Mouse (Mus musculus) ovary, adult 2 months (tissue): ENCODE results near the gene Atg10. TPM values are rescaled to one million over a fixed set of nuclear protein-coding genes. Genes with fewer than 3 reads are reported as not detected.

Experiments
- polyA plus RNA-seq: library from polyadenylated mRNA; depleted of rRNA; stranded (reverse); fragments of >200 nt; gene quantifications from 2 replicates; pipeline ENCODE4 v1.2.3, GENCODE M21; 2012; rRNA removed

Gene Atg10
- 0.81 and 0.87 TPM in 2 replicates for polyA plus RNA-seq

DNA sequence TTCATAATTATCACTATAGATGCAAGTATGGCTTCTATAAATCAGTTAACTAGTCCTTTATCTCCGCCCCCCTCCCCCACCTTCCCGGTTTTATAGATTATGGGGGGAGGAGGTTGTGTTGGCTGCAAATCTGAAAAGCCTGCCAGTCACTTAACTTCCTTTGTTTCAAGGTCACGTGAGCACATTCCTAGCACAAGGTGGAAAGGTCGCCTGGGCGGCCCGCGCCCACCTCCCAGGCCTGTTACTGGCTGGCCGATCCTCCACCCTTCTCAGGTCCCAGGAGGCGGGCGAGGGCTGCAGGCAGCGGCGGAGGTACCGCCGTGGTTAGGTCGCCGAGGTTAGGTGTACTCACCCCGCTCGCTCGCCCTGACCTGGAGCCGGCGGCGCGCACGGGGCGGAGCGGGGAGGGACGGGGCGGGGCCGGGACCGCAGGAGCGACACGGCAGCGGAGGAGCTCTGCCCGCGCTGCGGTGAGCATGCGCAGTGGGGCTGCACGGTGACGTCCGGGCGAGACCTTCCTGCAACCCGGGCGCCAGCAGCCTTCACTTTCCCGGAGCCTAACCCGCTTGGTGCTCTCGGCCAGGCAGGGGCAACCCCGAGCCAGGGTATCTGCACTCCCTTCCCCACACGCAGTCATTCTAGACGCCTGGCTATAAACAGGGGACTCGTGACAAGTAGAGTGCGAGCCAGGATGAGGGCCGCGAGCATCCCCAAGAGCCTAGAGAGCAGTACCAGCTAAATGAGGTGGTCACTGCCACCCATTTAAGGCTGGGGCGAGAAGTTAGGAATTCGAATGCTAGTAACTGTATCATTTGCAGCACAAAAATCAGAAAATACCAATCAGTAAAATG is at the start of gene Atg10:
Atg10 (minus strand) TSS at position 382 of the 851 bp plus-strand sequence.

DNA sequence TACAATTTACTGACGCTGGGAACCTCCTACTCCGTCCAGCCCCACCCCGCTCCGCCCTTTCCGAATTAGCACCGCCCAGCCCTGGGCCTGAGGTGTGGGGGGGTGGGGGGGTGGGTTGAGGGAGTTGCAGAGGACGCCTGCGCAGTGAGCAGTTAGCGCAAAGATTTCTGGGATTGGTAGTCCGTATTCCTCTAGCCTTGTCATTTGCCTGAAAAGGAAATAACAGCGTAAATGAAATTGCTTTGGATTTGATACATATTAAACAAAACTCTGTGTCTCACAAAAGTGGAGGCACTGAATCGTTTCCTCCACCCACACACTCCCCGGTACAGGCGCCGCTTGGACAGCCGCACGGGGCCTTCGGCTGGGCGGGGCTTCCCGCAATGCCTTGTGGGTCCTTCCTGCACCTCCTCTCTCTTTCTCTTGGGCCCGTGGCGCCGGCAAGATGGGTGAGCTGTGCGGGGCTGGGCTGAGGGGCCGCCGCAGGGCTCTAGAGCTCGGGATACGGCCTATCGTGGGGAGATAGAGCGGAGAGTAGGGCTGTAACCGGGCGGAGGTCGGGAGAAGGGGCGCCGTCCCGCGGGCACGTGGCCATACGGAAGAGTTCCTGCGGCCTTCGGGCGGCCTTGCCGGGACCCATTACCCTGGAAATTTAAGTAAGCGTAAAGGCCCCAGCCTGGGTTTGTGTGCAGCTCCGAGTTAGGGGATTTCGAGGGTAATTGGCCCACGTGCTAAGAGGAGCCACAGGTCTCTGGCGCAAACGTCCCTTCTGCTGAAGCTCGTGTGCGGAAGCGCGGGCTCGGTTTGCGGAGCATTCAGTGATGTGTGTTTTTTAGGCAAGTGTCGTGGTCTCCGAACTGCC is 300.8 kb downstream of the Atg10 start, which contains the start of gene Rps23:
Rps23 (plus strand) TSS at position 208 of the 862 bp plus-strand sequence.

DNA sequence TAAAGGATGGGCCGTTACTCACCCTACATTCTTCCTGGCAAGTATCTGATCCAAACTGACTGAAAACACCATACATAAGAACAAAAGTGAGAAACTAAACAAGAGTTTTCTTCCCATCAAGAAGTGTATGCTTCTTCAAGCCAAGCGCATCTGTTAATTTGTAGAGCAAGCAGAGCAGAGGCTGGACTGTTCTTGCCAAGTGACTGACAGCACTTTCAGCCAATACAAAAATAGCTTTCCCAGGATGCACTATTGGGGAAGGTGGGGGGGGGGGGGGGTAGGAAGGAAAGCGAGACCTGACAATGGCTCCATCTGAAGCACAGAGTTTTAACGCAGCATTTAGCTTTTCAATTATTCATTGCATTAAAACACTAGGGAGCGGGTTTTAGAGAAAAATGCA is 318.6 kb downstream of the Atg10 start, which contains the start of gene Atp6ap1l:
Atp6ap1l (minus strand) TSS at position 180 of the 400 bp plus-strand sequence.

Other genes starting within 250 kb of the Atg10 start
- gene Ssbp2, start 236.3 kb upstream of the Atg10 start, polyA plus RNA-seq, result 21.5 and 29.7 TPM in 2 replicates